Mouse (Mus musculus) embryonic facial prominence, embryonic 13.5 days (tissue): Measurements from ENCODE around the gene Rnf180. TPM values are rescaled to one million over a fixed set of nuclear protein-coding genes. Genes with fewer than 3 reads are reported as not detected.

Source experiments
- ATAC-seq: fragments of 200-750 bp; cut with Nextera tagmentation; 2 replicates; pipeline ENCODE4 v1.8.0; 2017; ENCODE audit warnings: low read depth; ENCODE audit not compliant: insufficient number of reproducible peaks, insufficient read depth, low FRiP score, low TSS enrichment
- H3K27ac ChIP-seq: fragments of 300-500 bp; sonication (generic); 2 replicates; pipeline ENCODE4 v1.5.1; 2015; ENCODE audit warnings: moderate library complexity, mild to moderate bottlenecking, inconsistent platforms
- H3K27me3 ChIP-seq: fragments of 300-500 bp; sonication (generic); 2 replicates; pipeline ENCODE4 v1.6.1; 2015; ENCODE audit warnings: mild to moderate bottlenecking, inconsistent platforms
- H3K36me3 ChIP-seq: fragments of 300-500 bp; sonication (generic); 2 replicates; pipeline ENCODE4 v1.6.1; 2015; ENCODE audit warnings: mild to moderate bottlenecking, inconsistent platforms
- H3K4me1 ChIP-seq: fragments of 300-500 bp; sonication (generic); 2 replicates; pipeline ENCODE4 v1.6.1; 2015; ENCODE audit warnings: inconsistent platforms
- H3K4me2 ChIP-seq: fragments of 300-500 bp; sonication (generic); 2 replicates; pipeline ENCODE4 v1.6.1; 2015; ENCODE audit warnings: moderate library complexity, mild to moderate bottlenecking, inconsistent platforms
- H3K4me3 ChIP-seq: fragments of 300-500 bp; sonication (generic); 2 replicates; pipeline ENCODE4 v1.5.1; 2015; ENCODE audit warnings: mild to moderate bottlenecking, inconsistent platforms
- H3K9ac ChIP-seq: fragments of 300-500 bp; sonication (generic); 2 replicates; pipeline ENCODE4 v1.6.1; 2015; ENCODE audit warnings: mild to moderate bottlenecking, inconsistent platforms
- H3K9me3 ChIP-seq: fragments of 300-500 bp; sonication (generic); 2 replicates; pipeline ENCODE4 v1.6.1; 2016; ENCODE audit warnings: inconsistent platforms
- whole genome bisulfite sequencing: fragments of 180-500 bp; shearing (Covaris S2); methylation state at CpG from one replicate; pipeline ENCODE4 v1.1.7; 2015; ENCODE audit warnings: mixed read lengths; 5-methylcytosine and 5-hydroxymethylcytosine counted together
- polyA plus RNA-seq: library from polyadenylated mRNA; unstranded; fragments of >200 nt; fragmentation: Nextera tagmentation; extraction: Ambion mirVana; gene quantifications from 2 replicates; pipeline ENCODE4 v1.2.1, GENCODE M21; 2015

The Rnf180 gene
- polyA plus RNA-seq, 1 experiment from 2014 or later: 10.2 TPM

GRCm38 (mm10) chr13:105122092-105122491 lies 172.5 kb downstream of the Rnf180 start:
- Histone ChIP-seq H3K4me2 (no peak overlapping the region), H3K4me1 (no peaks in the 10 kb centered on the region), H3K27me3 (no peaks in the 10 kb centered on the region), H3K4me3 (no peak overlapping the region), H3K9me3 (no peaks in the 10 kb centered on the region), H3K36me3 (no peaks in the 10 kb centered on the region), H3K27ac (no peak overlapping the region), H3K9ac (no peak overlapping the region)
- WGBS: 91% methylated on average over 3 of the region's 3 CpGs
- ATAC-seq: no peak

GRCm38 (mm10) chr13:105121617-105122016 lies 173.0 kb downstream of the Rnf180 start:
- no peaks in the 10 kb centered on the region for H3K9me3 ChIP-seq
- H3K4me3 ChIP-seq: no peak overlapping the region
- no peaks in the 10 kb centered on the region for H3K27me3 ChIP-seq
- ATAC-seq: no peak
- no peak overlapping the region for H3K9ac ChIP-seq
- no peaks in the 10 kb centered on the region for H3K4me1 ChIP-seq
- H3K4me2 ChIP-seq: no peak overlapping the region
- no peaks in the 10 kb centered on the region for H3K36me3 ChIP-seq
- no peak overlapping the region for H3K27ac ChIP-seq

DNA sequence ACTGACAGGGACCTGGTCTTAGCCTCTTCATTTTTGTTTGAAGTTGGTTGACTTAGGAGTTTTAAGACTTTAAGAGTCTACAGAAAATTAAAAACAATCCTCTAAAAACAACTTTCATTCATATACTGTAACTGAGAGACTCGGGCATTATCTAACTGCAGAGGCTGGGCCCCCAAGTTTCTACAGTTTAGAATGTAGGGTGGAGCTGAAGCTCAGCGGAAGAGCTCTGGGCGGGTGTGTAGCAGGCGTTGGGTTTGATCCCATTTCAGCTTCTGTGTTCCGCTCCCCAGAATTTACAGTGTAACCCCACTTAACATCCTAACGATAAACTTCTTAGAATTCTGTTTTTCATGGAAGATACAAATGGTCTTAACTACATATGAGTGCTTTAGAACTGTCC lies 183.0 kb downstream of the Rnf180 start:
- Histone ChIP-seq H3K4me1 (0 out of 2 replicates have a peak, but pooled peaks cover 3% of the 10 kb centered on the region), H3K9ac (no peak overlapping the region), H3K4me2 (no peak overlapping the region), H3K4me3 (no peak overlapping the region), H3K27ac (no peak overlapping the region), H3K9me3 (no peaks in the 10 kb centered on the region), H3K27me3 (no peaks in the 10 kb centered on the region), H3K36me3 (no peaks in the 10 kb centered on the region)
- WGBS: 87% methylated on average over 6 of the region's 6 CpGs
- ATAC-seq: no peak

DNA sequence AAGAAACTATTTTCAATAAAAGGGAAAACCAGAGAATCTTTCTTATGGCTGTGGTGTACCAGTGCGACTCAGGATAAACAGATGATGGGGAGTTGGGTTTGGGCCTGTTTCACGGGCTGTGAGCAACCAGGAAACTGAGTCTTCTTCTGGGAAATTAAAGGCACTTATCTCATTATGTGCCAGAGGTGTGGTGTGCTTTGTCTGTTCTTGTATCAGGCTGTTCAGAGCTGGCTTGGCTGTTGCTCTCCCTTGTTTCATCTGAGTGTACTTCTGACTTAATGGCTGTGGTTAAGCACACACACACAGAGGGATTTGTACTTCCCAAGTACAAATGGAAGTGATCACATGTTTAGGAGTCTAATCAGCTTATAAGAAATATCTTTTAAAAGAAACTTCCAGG lies 190.2 kb downstream of the Rnf180 start:
- Histone ChIP-seq H3K27me3 (no peaks in the 10 kb centered on the region), H3K4me1 (no peaks in the 10 kb centered on the region), H3K36me3 (no peaks in the 10 kb centered on the region), H3K4me3 (no peak overlapping the region), H3K4me2 (no peak overlapping the region), H3K9me3 (no peaks in the 10 kb centered on the region), H3K9ac (no peak overlapping the region), H3K27ac (no peak overlapping the region)
- WGBS: 75% methylated on average over 2 of the region's 2 CpGs
- ATAC-seq: no peak

DNA sequence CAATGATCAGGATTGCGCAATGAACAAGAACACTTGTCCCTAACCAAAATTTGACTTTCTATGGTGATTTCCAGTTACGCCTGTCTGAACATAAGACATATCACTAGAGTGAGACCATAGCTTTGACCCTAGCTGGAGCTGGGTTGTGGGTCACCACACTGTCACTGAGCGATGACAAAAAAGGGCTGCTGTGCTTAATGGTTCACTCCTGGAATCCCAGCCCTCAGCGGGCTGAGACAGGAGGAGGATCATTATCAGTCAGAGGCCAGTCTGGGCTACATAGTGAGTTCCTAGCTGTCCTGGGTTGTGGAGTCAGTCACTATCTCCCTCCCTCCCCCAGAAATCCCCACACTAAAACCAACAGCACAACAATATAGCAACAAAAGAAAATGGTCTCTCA lies 193.9 kb downstream of the Rnf180 start:
- Histone ChIP-seq H3K4me3 (no peak overlapping the region), H3K27ac (no peak overlapping the region), H3K4me2 (no peak overlapping the region), H3K9me3 (no peaks in the 10 kb centered on the region), H3K4me1 (no peaks in the 10 kb centered on the region), H3K36me3 (no peaks in the 10 kb centered on the region), H3K9ac (no peak overlapping the region), H3K27me3 (no peaks in the 10 kb centered on the region)
- WGBS: 87% methylated on average over 4 of the region's 4 CpGs
- ATAC-seq: no peak

- Histone ChIP-seq H3K4me3 (no peak overlapping the region), H3K27me3 (no peaks in the 10 kb centered on the region), H3K27ac (no peak overlapping the region), H3K36me3 (no peaks in the 10 kb centered on the region), H3K4me1 (no peaks in the 10 kb centered on the region), H3K4me2 (no peak overlapping the region), H3K9me3 (no peaks in the 10 kb centered on the region), H3K9ac (no peak overlapping the region)
- 85% methylated on average over 2 of the region's 2 CpGs for WGBS
- no peak for ATAC-seq
Observed at GRCm38 (mm10) chr13:105096316-105096715, 198.3 kb downstream of the Rnf180 start.

DNA sequence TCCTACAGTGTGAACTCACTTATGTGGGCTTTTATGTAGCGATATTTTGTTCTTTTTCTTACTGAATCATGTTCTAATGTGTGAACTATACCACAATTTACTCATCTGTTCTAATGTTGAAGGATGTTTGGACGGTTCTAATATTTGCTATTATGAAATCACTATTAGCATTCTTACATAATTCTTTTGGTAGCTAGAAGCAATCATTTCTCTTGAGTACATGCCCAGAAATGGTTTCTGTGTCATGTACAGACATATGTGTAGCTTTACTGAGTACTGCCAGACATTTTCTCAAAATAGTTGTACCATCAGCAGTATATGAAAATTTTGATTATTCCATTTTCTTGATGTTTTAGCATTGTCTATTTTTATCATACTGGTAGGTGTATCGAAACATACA lies 205.3 kb downstream of the Rnf180 start:
- no peaks in the 10 kb centered on the region for H3K4me1 ChIP-seq
- ATAC-seq: no peak
- H3K36me3 ChIP-seq: no peaks in the 10 kb centered on the region
- no peaks in the 10 kb centered on the region for H3K27me3 ChIP-seq
- no peak overlapping the region for H3K4me2 ChIP-seq
- no peaks in the 10 kb centered on the region for H3K9me3 ChIP-seq
- H3K4me3 ChIP-seq: no peak overlapping the region
- no peak overlapping the region for H3K9ac ChIP-seq
- H3K27ac ChIP-seq: no peak overlapping the region
- 91% methylated on average over 3 of the region's 3 CpGs for WGBS

GRCm38 (mm10) chr13:105081862-105082261 lies 212.8 kb downstream of the Rnf180 start, which contains the start of gene 4933425L06Rik:
TSS of gene 4933425L06Rik (plus strand) at chr13:105082122.
- Histone ChIP-seq H3K9me3 (no peaks in the 10 kb centered on the region), H3K4me3 (no peak within 1 kb of the TSS), H3K27ac (no peak within 1 kb of the TSS), H3K9ac (no peak within 1 kb of the TSS), H3K36me3 (no peaks in the 10 kb centered on the region), H3K4me1 (no peaks in the 10 kb centered on the region), H3K27me3 (no peaks in the 10 kb centered on the region), H3K4me2 (no peak within 1 kb of the TSS)
- no peak for ATAC-seq
- 88% methylated on average over 10 of the region's 10 CpGs for WGBS

Other genes starting within 250 kb of the Rnf180 start
- 2.3 and 2.7 TPM in 2 replicates for gene Rgs7bp, start 239.9 kb downstream of the Rnf180 start, polyA plus RNA-seq
- not detected in 2 replicates for gene 4933425L06Rik, start 212.7 kb downstream of the Rnf180 start, polyA plus RNA-seq
- gene Htr1a, start 148.8 kb upstream of the Rnf180 start, polyA plus RNA-seq: 0.10 and 0.13 TPM in 2 replicates